Mouse (Mus musculus): ENCODE results near the gene Echs1. TPM values are rescaled to one million over a fixed set of nuclear protein-coding genes. Genes with fewer than 3 reads are reported as not detected.

Gene Echs1
- polyA plus RNA-seq, 1 experiment from 2014 or later, result 155 TPM

DNA sequence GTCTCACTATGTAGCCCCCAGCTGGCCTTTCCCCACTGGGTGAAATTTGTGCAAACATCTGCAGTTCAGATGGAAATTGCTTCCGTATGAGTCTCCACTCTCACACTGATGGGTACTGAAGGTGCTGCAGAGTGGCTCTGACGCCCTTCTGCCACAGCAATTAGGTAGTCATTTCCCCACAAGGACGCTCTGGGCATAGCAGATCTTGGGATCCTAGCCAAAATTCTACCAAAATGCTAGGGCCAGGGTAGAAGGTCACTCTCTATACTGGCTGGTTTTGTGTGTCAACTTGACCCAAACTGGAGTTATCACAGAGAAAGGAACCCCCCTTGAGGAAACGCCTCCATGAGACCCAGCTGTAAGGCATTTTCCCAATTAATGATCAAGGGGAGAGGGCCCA lies 12.3 kb downstream of the Echs1 start:
- H3K27me3 ChIP-seq (replicated peaks), result no peaks in the 10 kb centered on the region
- H3K4me2 ChIP-seq, result no peak overlapping the region
- no peak overlapping the region for H3K9ac ChIP-seq
- no peak overlapping the region for H3K4me3 ChIP-seq (replicated peaks)
- H3K9me3 ChIP-seq, result no peaks in the 10 kb centered on the region
- WGBS, result 74% methylated on average over 4 of the region's 4 CpGs
- peaks cover 16% of the 10 kb centered on the region for H3K4me1 ChIP-seq
- H3K36me3 ChIP-seq, result peaks cover 19% of the 10 kb centered on the region
- H3K27ac ChIP-seq, result no peak overlapping the region
- no peak for ATAC-seq (ENCODE audit: insufficient read depth, low FRiP score, low read depth)

GRCm38 (mm10) chr7:140101993-140102860 lies 14.0 kb downstream of the Echs1 start, which contains the start of gene Fuom:
Gene Fuom, minus strand, starts transcription at chr7:140102441.
- Histone ChIP-seq H3K27ac (no peak within 1 kb of the TSS), H3K4me2 (peak within 1 kb of the TSS; percentile 84), H3K4me3 (replicated peaks) (peak within 1 kb of the TSS; percentile 48), H3K36me3 (peaks cover 5% of the 10 kb centered on the region), H3K9ac (peak within 1 kb of the TSS; percentile 12; the same call in 1 of the 2 replicates), H3K27me3 (replicated peaks) (no peaks in the 10 kb centered on the region), H3K4me1 (peaks cover 16% of the 10 kb centered on the region), H3K9me3 (no peaks in the 10 kb centered on the region)
- ATAC-seq (ENCODE audit: insufficient read depth, low FRiP score, low read depth), result peak; percentile 91
- WGBS, result 2% methylated on average over 30 of the region's 30 CpGs

DNA sequence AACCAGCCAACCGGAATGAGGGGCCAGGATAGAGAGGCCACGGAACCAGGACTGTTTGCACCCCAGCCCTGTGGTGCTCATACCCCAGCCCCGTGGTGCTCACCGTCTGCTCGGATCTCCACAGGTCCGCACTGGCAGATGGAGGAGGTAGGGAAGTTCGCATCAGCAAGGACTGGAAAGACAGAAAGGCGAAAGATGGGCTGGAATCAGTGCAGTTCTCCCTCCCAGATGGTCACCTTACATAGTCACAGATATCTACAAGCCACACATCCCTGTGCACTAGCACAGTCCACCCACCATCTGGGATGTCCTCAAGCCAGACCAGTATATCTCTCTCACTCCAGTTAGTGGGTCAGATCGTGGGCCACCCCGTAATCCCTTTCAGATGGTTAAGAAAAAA lies 14.8 kb downstream of the Echs1 start:
- peak overlapping the region; percentile 48 for H3K4me3 ChIP-seq (replicated peaks)
- H3K36me3 ChIP-seq, result peaks cover 3% of the 10 kb centered on the region; the same call in 1 of the 2 replicates
- H3K9me3 ChIP-seq, result no peaks in the 10 kb centered on the region
- WGBS, result 74% methylated on average over 10 of the region's 10 CpGs
- H3K4me2 ChIP-seq, result peak overlapping the region; percentile 84
- ATAC-seq (ENCODE audit: insufficient read depth, low FRiP score, low read depth), result no peak
- H3K4me1 ChIP-seq, result peaks cover 16% of the 10 kb centered on the region
- no peak overlapping the region for H3K27ac ChIP-seq
- H3K9ac ChIP-seq, result no peak overlapping the region
- no peaks in the 10 kb centered on the region for H3K27me3 ChIP-seq (replicated peaks)

DNA sequence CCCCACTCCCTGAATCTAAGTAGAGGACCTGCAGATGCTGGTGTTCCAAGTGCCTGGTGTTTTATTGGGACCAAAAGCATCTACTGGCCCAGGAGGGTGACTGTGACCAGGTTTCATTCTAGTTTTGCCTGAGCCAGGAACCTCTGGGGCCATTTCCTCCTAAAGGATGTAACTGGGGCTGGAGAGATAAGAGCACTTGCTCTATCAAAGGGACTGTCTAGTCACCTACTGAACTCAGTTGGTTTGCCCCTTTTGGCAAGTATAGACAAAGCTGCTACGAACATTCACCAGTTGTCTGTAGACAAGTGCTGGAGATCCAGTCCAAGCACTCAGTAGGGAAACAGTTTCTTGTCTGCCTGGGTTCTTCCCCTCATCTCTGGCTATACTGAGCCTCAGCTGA lies 17.8 kb downstream of the Echs1 start:
- H3K27ac ChIP-seq, result no peak overlapping the region
- no peak for ATAC-seq (ENCODE audit: insufficient read depth, low FRiP score, low read depth)

GRCm38 (mm10) chr7:140096055-140096454 lies 20.2 kb downstream of the Echs1 start:
- no peak overlapping the region for H3K4me3 ChIP-seq (replicated peaks)
- no peaks in the 10 kb centered on the region for H3K27me3 ChIP-seq (replicated peaks)
- no peak for ATAC-seq (ENCODE audit: insufficient read depth, low FRiP score, low read depth)
- 0 out of 2 replicates have a peak, but pooled peaks cover 1% of the 10 kb centered on the region for H3K4me1 ChIP-seq
- H3K9ac ChIP-seq, result no peak overlapping the region
- no peaks in the 10 kb centered on the region for H3K9me3 ChIP-seq
- no peaks in the 10 kb centered on the region for H3K36me3 ChIP-seq
- no peak overlapping the region for H3K4me2 ChIP-seq
- no peak overlapping the region for H3K27ac ChIP-seq

More for the DNA sequence above, 17.8 kb downstream of the Echs1 start:
- Histone ChIP-seq H3K36me3 (no peaks in the 10 kb centered on the region), H3K9me3 (no peaks in the 10 kb centered on the region), H3K9ac (no peak overlapping the region), H3K27me3 (replicated peaks) (no peaks in the 10 kb centered on the region), H3K4me3 (replicated peaks) (no peak overlapping the region), H3K4me2 (no peak overlapping the region), H3K4me1 (peaks cover 16% of the 10 kb centered on the region)
- 75% methylated on average over 1 of the region's 1 CpGs for WGBS

DNA sequence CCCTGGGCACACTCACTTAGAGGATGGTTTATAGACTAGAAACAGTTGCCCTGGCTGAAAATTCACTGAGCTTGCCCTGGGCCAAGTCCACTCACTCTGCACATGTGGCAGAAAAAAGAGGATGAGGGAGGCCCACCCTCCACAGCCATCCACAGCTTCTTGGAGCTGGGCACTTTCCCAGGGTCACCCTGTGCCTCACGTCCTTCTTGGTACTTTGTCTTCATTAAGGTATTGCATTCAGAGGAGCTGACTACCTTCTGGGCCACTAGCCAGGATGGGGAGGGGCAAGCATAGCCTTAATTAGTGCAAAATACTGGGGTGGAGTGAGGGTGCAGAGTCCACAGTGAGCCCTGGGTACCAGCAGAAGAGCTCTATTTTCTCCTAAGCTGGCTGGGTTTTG lies 20.7 kb downstream of the Echs1 start:
- no peak overlapping the region for H3K9ac ChIP-seq
- H3K4me1 ChIP-seq, result no peaks in the 10 kb centered on the region
- no peak overlapping the region for H3K27ac ChIP-seq
- no peak overlapping the region for H3K4me2 ChIP-seq
- no peak for ATAC-seq (ENCODE audit: insufficient read depth, low FRiP score, low read depth)
- H3K9me3 ChIP-seq, result no peaks in the 10 kb centered on the region
- H3K27me3 ChIP-seq (replicated peaks), result no peaks in the 10 kb centered on the region
- H3K36me3 ChIP-seq, result no peaks in the 10 kb centered on the region
- WGBS, result 26% methylated on average over 1 of the region's 1 CpGs
- no peak overlapping the region for H3K4me3 ChIP-seq (replicated peaks)

GRCm38 (mm10) chr7:140094954-140095353 lies 21.3 kb downstream of the Echs1 start:
- Histone ChIP-seq H3K9me3 (no peaks in the 10 kb centered on the region), H3K36me3 (no peaks in the 10 kb centered on the region), H3K4me2 (no peak overlapping the region), H3K4me1 (no peaks in the 10 kb centered on the region), H3K9ac (no peak overlapping the region), H3K27me3 (replicated peaks) (no peaks in the 10 kb centered on the region), H3K27ac (0 out of 2 replicates have a peak overlapping the region, but pooled peaks have one; percentile 8), H3K4me3 (replicated peaks) (no peak overlapping the region)
- 44% methylated on average over 5 of the region's 5 CpGs for WGBS
- ATAC-seq (ENCODE audit: insufficient read depth, low FRiP score, low read depth), result peak; percentile 38; the same call in 1 of the 2 replicates

GRCm38 (mm10) chr7:140092924-140093528 lies 23.2 kb downstream of the Echs1 start, which contains the start of gene Prap1:
Gene Prap1, plus strand, starts transcription at chr7:140093395.
- no peak within 1 kb of the TSS for H3K4me2 ChIP-seq
- H3K4me1 ChIP-seq, result no peaks in the 10 kb centered on the region
- H3K36me3 ChIP-seq, result no peaks in the 10 kb centered on the region
- no peak within 1 kb of the TSS for H3K9ac ChIP-seq
- WGBS, result 63% methylated on average over 5 of the region's 5 CpGs
- no peak within 1 kb of the TSS for H3K27ac ChIP-seq
- no peak within 1 kb of the TSS for H3K4me3 ChIP-seq (replicated peaks)
- ATAC-seq (ENCODE audit: insufficient read depth, low FRiP score, low read depth), result no peak
- H3K27me3 ChIP-seq (replicated peaks), result no peaks in the 10 kb centered on the region
- H3K9me3 ChIP-seq, result no peaks in the 10 kb centered on the region

DNA sequence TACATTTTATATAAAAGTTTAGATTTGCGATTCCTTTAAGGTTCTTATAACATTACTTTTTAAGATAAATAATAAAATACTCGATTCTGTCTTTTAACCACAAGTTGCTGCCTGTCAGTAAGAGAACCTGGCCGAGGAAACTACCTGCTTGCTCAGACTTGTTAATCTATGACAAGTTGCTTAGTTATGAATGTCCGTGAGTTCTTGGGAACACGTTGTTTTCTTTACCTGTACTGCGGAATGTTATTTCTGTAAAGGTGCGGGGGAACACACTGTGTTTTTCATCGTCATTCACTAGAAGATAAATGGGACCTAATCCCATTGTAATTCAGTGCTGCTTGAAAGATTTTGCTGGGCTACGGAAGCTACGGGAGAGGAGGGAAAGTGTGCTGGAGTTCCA lies 25.7 kb downstream of the Echs1 start:
- H3K4me3 ChIP-seq (replicated peaks), result no peak overlapping the region
- no peaks in the 10 kb centered on the region for H3K27me3 ChIP-seq (replicated peaks)
- peak overlapping the region; percentile 8; the same call in 1 of the 2 replicates for H3K27ac ChIP-seq
- H3K4me2 ChIP-seq, result no peak overlapping the region
- H3K9ac ChIP-seq, result no peak overlapping the region
- no peaks in the 10 kb centered on the region for H3K4me1 ChIP-seq
- H3K36me3 ChIP-seq, result no peaks in the 10 kb centered on the region
- ATAC-seq (ENCODE audit: insufficient read depth, low FRiP score, low read depth), result no peak
- WGBS, result 66% methylated on average over 10 of the region's 10 CpGs
- no peaks in the 10 kb centered on the region for H3K9me3 ChIP-seq

- Histone ChIP-seq H3K27ac (no peak within 1 kb of the TSS), H3K9ac (no peak within 1 kb of the TSS), H3K27me3 (replicated peaks) (peaks cover 36% of the 10 kb centered on the region), H3K9me3 (no peaks in the 10 kb centered on the region), H3K36me3 (no peaks in the 10 kb centered on the region), H3K4me2 (no peak within 1 kb of the TSS), H3K4me3 (replicated peaks) (no peak within 1 kb of the TSS), H3K4me1 (0 out of 2 replicates have a peak, but pooled peaks cover 15% of the 10 kb centered on the region)
- WGBS, result 8% methylated on average over 18 of the region's 18 CpGs
- ATAC-seq (ENCODE audit: insufficient read depth, low FRiP score, low read depth), result no peak
Observed at GRCm38 (mm10) chr7:140082242-140082678, 34.0 kb downstream of the Echs1 start, which contains the start of gene Caly. Gene Caly, minus strand, starts transcription at chr7:140082548.

DNA sequence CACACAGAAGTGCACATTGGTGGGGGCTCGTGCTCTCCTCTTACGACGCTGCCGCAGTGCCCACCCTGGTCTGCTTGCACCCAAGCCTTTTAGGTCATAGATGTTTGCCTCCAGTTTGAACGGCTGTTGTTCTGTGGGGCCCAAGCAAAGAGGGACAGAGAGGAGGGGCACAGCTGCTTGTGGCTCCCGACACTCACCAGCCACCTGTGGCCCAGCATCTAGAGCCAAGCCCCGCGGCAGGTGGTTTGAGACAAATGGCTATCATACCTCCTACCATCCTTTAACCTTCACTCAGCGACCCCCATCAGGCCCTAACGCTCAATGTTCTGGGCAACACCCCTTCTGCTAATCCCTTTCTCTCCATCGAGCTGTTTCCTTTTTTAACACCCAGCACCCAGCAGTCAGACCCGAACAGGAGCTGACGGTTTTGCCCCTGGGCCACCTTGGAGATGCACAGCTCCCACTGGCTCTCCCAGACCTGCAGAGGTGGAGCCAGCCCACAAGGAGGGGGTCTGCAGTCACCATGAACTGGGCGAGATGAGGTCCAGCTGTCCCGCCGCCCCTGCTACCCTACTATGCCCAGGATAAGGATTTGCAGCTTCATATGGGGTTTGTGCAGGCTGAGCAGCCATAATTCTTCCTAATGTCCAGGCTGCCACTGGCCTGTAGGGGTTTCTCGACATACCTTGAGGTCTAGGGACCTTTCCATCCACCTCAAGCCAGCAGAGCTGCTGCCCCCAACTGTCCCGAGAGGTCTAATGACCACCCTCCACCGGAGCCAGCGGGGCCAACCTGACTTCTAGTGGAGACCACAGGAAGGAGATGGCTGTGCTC lies 34.7 kb downstream of the Echs1 start:
- Histone ChIP-seq H3K9ac (no peak overlapping the region), H3K9me3 (no peaks in the 10 kb centered on the region), H3K4me3 (replicated peaks) (no peak overlapping the region), H3K27ac (no peak overlapping the region), H3K27me3 (replicated peaks) (peaks cover 36% of the 10 kb centered on the region), H3K4me1 (0 out of 2 replicates have a peak, but pooled peaks cover 15% of the 10 kb centered on the region), H3K36me3 (no peaks in the 10 kb centered on the region), H3K4me2 (peak overlapping the region; percentile 50)
- no peak for ATAC-seq (ENCODE audit: insufficient read depth, low FRiP score, low read depth)
- 20% methylated on average over 20 of the region's 20 CpGs for WGBS

Measured in stomach, embryonic 15.5 days (tissue).